In genomic region chr11:61143564-61144469, GRCm38 (mm10) we compare ENCODE assay signal across 13 mouse cellular contexts. TPM values are rescaled to one million over a fixed set of nuclear protein-coding genes. Genes with fewer than 3 reads are reported as not detected.
DNase-seq lines count a peak whose midpoint lies in the region; ATAC-seq and TF ChIP-seq lines count a peak whose summit lies in the region.
"Had no signal": no experiment of that assay in that cellular context is flagged by ENCODE, and none has a peak within 500 bp of the region (broad histone marks: within the 10 kb centered on the region; RNA-seq: fewer than 3 reads in every experiment).

No protein-coding gene starts in this region.

- H3K4me1 ChIP-seq in bone marrow, adult 2 months (ENCODE audit: control insufficient read depth, insufficient read depth, low read length), result no peaks in the 10 kb centered on the region; the same call in 1 of the 2 replicates

- 0 out of 2 replicates have a peak, but pooled peaks have one; percentile 23 for ATAC-seq in megakaryocyte, adult 5-6 weeks (ENCODE audit: poor library complexity, severe bottlenecking)
- ATAC-seq in cerebellum, adult (ENCODE audit: insufficient number of reproducible peaks, low FRiP score, low TSS enrichment), result no peak

- TF ChIP-seq CTCF in gastrocnemius, adult 2 months (IDR thresholded peaks at IDR 0.05), result 0 out of 2 replicates have a peak, but pooled peaks have one; percentile 19
- TF ChIP-seq CTCF in bone marrow, adult 2 months (IDR thresholded peaks at IDR 0.05; ENCODE audit: control insufficient read depth, insufficient read depth, low read length), result 0 out of 2 replicates have a peak, but pooled peaks have one; percentile 24

- intact Hi-C loops in gastrocnemius, adult 2 months (cut with DNase I), result no loop called here

- DNase-seq in gastrocnemius, adult 2 months, result no peak
- no peak for DNase-seq in gastrocnemius, adult 8-10 months (ENCODE audit: low spot score in 2 of 2)
- peak; percentile 35 for DNase-seq in 3T3-L1 (ENCODE audit: low read depth, low spot score)
- DNase-seq in adrenal gland, postnatal 4 days (ENCODE audit: low spot score in 2 of 2), result no peak
- no peak for DNase-seq in frontal cortex, postnatal 14 days (ENCODE audit: low spot score in 2 of 2)
- DNase-seq: cerebellum, adult 11 months; midbrain, embryonic 14.5 days; right cerebral cortex, adult 18-20 months had no signal

- 24% methylated on average over 7 of the region's 7 CpGs for WGBS in bone marrow, adult 2 months

- H3K27ac ChIP-seq in gastrocnemius, adult 2 months, result no peak overlapping the region
- peak overlapping the region; percentile 2; the same call in 1 of the 2 replicates for H3K27ac ChIP-seq in bone marrow, adult 2 months (ENCODE audit: control insufficient read depth, insufficient read depth, low read depth, low read length, poor library complexity)
- H3K27ac ChIP-seq: forebrain, embryonic 12.5 days; hindbrain, embryonic 15.5 days had no signal

- H3K4me3 ChIP-seq in gastrocnemius, adult 2 months, result no peak overlapping the region
- peak overlapping the region; percentile 79 for H3K4me3 ChIP-seq in bone marrow, adult 2 months (replicated peaks; ENCODE audit: control insufficient read depth, low read depth, low read length)
- H3K4me3 ChIP-seq: forebrain, embryonic 12.5 days; hindbrain, embryonic 15.5 days had no signal

- no peak for TF ChIP-seq POLR2A in bone marrow, adult 2 months (IDR thresholded peaks at IDR 0.05; ENCODE audit: borderline replicate concordance, control insufficient read depth, low read depth, low read length)

RNA-seq across cellular contexts. Expression of gene Tnfrsf13b, which starts 17.3 kb away (rescaled TPM):
- total RNA-seq in gastrocnemius, adult 2 months (2021), result under 1 TPM; 0.13 to 0.22 TPM
- under 1 TPM in 3 of 4 experiments, not detected in 1; 0.19 to 0.29 (median 0.19) TPM for total RNA-seq in gastrocnemius, adult 8-10 months (2022)
- polyA plus RNA-seq in bone marrow, adult 2 months (2011; ENCODE audit: insufficient read depth, insufficient read length, low replicate concordance, missing spikeins), result 11.5 and 21.8 TPM in 2 replicates
- 59.3 and 72.4 TPM in 2 replicates for total RNA-seq in megakaryocyte, adult 5-6 weeks (2015)
- 82.6 and 119 TPM in 2 replicates for total RNA-seq in megakaryocyte, adult 5-6 weeks (2017)
- 1 to 10 TPM in 1 of 2 experiments, under 1 TPM in 1; 0.67 to 1.4 TPM for total RNA-seq in adrenal gland, postnatal 4 days (2021)

RNA-seq across cellular contexts. Expression of gene Usp22, which starts 31.0 kb away (rescaled TPM):
- 10 to 100 TPM; 13.4 to 16.7 TPM for total RNA-seq in gastrocnemius, adult 2 months (2021)
- total RNA-seq in gastrocnemius, adult 8-10 months (2022), result 10 to 100 TPM; 13.3 to 16.1 (median 15.7) TPM
- 4.0 and 14.2 TPM in 2 replicates for polyA plus RNA-seq in bone marrow, adult 2 months (2011; ENCODE audit: insufficient read depth, insufficient read length, low replicate concordance, missing spikeins)
- 22.8 and 28.6 TPM in 2 replicates for total RNA-seq in megakaryocyte, adult 5-6 weeks (2015)
- total RNA-seq in megakaryocyte, adult 5-6 weeks (2017), result 40.3 and 47.4 TPM in 2 replicates
- total RNA-seq in adrenal gland, postnatal 4 days (2021), result 100 to 1,000 TPM; 107 to 109 TPM

Comparison
In these comparisons a context has a peak if more than half of its experiments do, and no peak if none do; other contexts are left out.
1. RNA of gene Tnfrsf13b, which starts 17.3 kb away (total RNA-seq): 59.3 to 119 TPM in megakaryocyte, adult 5-6 weeks; 0.67 to 1.4 TPM in adrenal gland, postnatal 4 days, 0.13 to 0.22 TPM in gastrocnemius, adult 2 months and 0.19 to 0.29 TPM in gastrocnemius, adult 8-10 months; every median in the first group is over 10 times any median in the second.